Mouse (Mus musculus) T-cell, adult 66 days (primary cell): ENCODE measurements around the gene Ficd. TPM values are rescaled to one million over a fixed set of nuclear protein-coding genes. Genes with fewer than 3 reads are reported as not detected.

ENCODE experiments used
- total RNA-seq, 2 experiments: library from RNA; stranded (reverse); gene quantifications; 3 replicates in 1 of 2; 4 replicates in 1 of 2; pipeline ENCODE4 v1.2.4; 2023

The Ficd gene
- 1 to 10 TPM; 4.9 to 6.8 TPM for total RNA-seq

GRCm38 (mm10) chr5:113735345-113736112 lies at the start of gene Ficd:
Gene Ficd (plus strand): TSS chr5:113735803.

GRCm38 (mm10) chr5:113724446-113724845 lies 11.2 kb upstream of the Ficd start, which contains the start of gene 1700069L16Rik:
Gene 1700069L16Rik (minus strand): TSS chr5:113724772.

GRCm38 (mm10) chr5:113772450-113772895 lies 36.9 kb downstream of the Ficd start, which contains the start of the genes Sart3 and Iscu:
Gene Sart3 (minus strand): TSS chr5:113772510.
Gene Iscu (plus strand): TSS chr5:113772748.

Other genes starting within 250 kb of the Ficd start
- gene Wscd2, start 245.5 kb upstream of the Ficd start, total RNA-seq, result 1 to 10 TPM; 5.9 to 6.6 TPM
- 1 to 10 TPM in 1 of 2 experiments, under 1 TPM in 1; 0.33 to 1.5 TPM for gene Cmklr1, start 85.4 kb upstream of the Ficd start, total RNA-seq
- not detected for gene 1700069L16Rik, start 11.0 kb upstream of the Ficd start, total RNA-seq
- 10 to 100 TPM; 65.5 to 66.0 TPM for gene Sart3, start 36.7 kb downstream of the Ficd start, total RNA-seq
- gene Iscu, start 36.9 kb downstream of the Ficd start, total RNA-seq, result 10 to 100 TPM; 46.8 to 49.2 TPM
- gene Tmem119, start 64.7 kb downstream of the Ficd start, total RNA-seq, result not detected
- gene Selplg, start 96.8 kb downstream of the Ficd start, total RNA-seq, result 100 to 1,000 TPM; 442 to 482 TPM
- gene Coro1c, start 173.0 kb downstream of the Ficd start, total RNA-seq, result 10 to 100 TPM; 70.3 to 76.0 TPM